Mouse (Mus musculus) embryonic fibroblast, embryonic 13.5 days (primary cell): ENCODE results near the gene Mcrip2. TPM values are rescaled to one million over a fixed set of nuclear protein-coding genes. Genes with fewer than 3 reads are reported as not detected.

ENCODE experiments used
- H3K27ac ChIP-seq: 2 replicates; pipeline ENCODE4 v1.5.1; 2012; ENCODE audit warnings: low read length, control low read depth, inconsistent platforms; ENCODE audit not compliant: insufficient read depth
- H3K4me1 ChIP-seq: 2 replicates; pipeline ENCODE4 v1.6.1; 2011; ENCODE audit warnings: low read length; ENCODE audit not compliant: control insufficient read depth, insufficient read depth
- H3K4me3 ChIP-seq: 2 replicates; pipeline ENCODE4 v1.5.1; 2011; ENCODE audit warnings: mild to moderate bottlenecking, control low read depth, low read length; ENCODE audit not compliant: insufficient read depth
- CTCF ChIP-seq: IDR thresholded peaks from 2 replicates; pipeline ENCODE4 v1.5.1; 2011; ENCODE audit warnings: mild to moderate bottlenecking, control low read depth, low read length, moderate library complexity, borderline replicate concordance; ENCODE audit not compliant: insufficient read depth
- POLR2A ChIP-seq: IDR thresholded peaks from 2 replicates; pipeline ENCODE4 v1.6.1; 2011; ENCODE audit warnings: low read depth, mild to moderate bottlenecking, control low read depth, low read length, moderate library complexity
- polyA plus RNA-seq: library from polyadenylated mRNA; stranded (reverse); fragments of >200 nt; gene quantifications from 2 replicates; pipeline ENCODE4 v1.2.4, GENCODE M21; 2011; ENCODE audit warnings: low read depth; ENCODE audit not compliant: missing spikeins, insufficient read length

Mcrip2 gene
- polyA plus RNA-seq, 1 experiment = 7.1 TPM

- TF ChIP-seq CTCF = no peak
- TF ChIP-seq POLR2A = no peak; the same call in 1 of the 2 replicates
- Histone ChIP-seq H3K4me1 (peaks cover 12% of the 10 kb centered on the region), H3K4me3 (0 out of 2 replicates have a peak overlapping the region, but pooled peaks have one; percentile 3), H3K27ac (no peak overlapping the region)
Observed at GRCm38 (mm10) chr17:25836397-25837075, 32.0 kb downstream of the Mcrip2 start.

GRCm38 (mm10) chr17:25835816-25836215, 32.7 kb downstream of the Mcrip2 start:
- TF ChIP-seq CTCF (no peak), POLR2A (no peak)
- no peak overlapping the region for H3K27ac ChIP-seq
- H3K4me3 ChIP-seq = no peak overlapping the region
- H3K4me1 ChIP-seq = peaks cover 14% of the 10 kb centered on the region

DNA sequence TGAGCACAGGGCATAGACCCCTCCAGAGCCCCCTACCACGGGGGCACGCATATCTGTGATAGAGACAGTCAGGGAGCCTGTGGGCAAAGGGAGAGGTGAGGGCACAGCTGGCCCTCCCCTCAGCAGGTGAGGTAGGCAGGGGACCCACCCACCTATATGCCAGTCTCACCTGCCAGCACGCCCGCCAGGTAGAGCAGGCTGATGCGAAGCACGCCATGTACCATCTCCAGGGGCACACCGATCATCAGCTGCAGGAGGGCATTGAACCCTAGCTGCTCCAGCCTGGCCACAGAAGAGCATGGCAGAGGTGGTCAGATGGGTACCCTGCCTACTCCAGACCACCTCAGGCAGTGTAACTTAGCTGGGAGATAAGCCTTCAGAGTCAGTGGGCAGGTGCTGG, 33.3 kb downstream of the Mcrip2 start:
- no peak for TF ChIP-seq CTCF
- TF ChIP-seq POLR2A = peak; percentile 8
- no peak overlapping the region for H3K4me3 ChIP-seq
- peaks cover 14% of the 10 kb centered on the region for H3K4me1 ChIP-seq
- H3K27ac ChIP-seq = no peak overlapping the region

- Histone ChIP-seq H3K4me1 (peaks cover 14% of the 10 kb centered on the region), H3K27ac (no peak overlapping the region), H3K4me3 (peak overlapping the region; percentile 69; the same call in 1 of the 2 replicates)
- TF ChIP-seq CTCF = no peak
- TF ChIP-seq POLR2A = 0 out of 2 replicates have a peak, but pooled peaks have one; percentile 8
Observed at GRCm38 (mm10) chr17:25834595-25835222, 33.9 kb downstream of the Mcrip2 start.

DNA sequence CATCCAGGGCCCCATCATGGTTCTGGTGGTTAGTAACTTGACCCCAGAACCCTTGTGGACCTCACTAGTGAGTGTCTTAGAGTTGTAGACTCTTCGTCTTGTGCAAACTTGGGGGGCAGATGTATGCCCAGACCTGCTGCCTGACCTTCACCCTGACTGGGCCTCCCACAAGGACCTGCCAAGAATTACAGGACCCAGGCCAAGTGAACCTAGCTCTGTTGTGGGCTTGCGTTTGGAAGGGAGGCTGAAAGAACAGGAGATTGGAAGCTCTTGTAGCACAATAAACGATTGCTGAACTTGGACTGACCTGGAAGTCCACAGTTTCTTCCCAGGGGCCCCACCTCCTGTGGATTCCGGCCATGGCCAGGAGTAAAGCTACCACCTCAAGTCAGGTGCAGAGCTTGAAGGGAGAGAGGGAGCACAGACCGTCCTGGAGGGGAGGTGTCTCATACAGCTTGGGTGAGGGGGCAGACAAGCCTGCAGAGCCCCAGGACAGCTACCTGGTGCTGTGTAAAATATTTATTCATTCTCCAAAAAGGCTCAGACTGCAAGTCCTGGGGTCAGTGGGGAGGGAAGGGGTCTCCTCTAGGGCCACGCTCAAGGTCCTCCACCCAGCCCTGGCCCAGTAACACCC, 34.5 kb downstream of the Mcrip2 start:
- H3K27ac ChIP-seq = peak overlapping the region; percentile 94; the same call in 1 of the 2 replicates
- peaks cover 14% of the 10 kb centered on the region for H3K4me1 ChIP-seq
- TF ChIP-seq CTCF (no peak), POLR2A (no peak)

DNA sequence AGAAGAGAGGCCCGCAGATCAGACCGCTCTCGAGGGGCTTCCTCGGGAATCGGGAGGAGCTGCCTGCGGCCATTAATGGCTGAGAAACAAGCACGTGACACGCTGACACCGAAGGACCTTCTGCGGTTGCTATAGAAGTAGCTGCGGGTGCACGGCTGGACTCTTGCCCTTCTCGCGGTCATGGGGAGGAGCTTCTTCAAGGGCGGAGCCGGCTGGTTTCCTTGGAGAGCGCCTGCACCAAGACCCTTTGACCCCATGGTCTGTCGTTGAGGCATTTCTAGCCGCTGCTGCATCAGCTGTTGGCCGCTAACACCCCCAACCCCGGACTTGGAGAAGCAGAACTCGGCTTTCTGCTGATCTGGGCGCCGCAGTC, 35.3 kb downstream of the Mcrip2 start, which contains the start of gene Stub1:
Stub1 (minus strand) TSS at position 114 of the 373 bp plus-strand sequence.
- Histone ChIP-seq H3K27ac (peak within 1 kb of the TSS; percentile 94), H3K4me3 (peak within 1 kb of the TSS; percentile 86), H3K4me1 (peaks cover 14% of the 10 kb centered on the region)
- TF ChIP-seq POLR2A (peak; percentile 23; the same call in 1 of the 2 replicates), CTCF (no peak)

More for the DNA sequence above, 34.5 kb downstream of the Mcrip2 start:
- peak overlapping the region; percentile 69 for H3K4me3 ChIP-seq

- Histone ChIP-seq H3K4me1 (peaks cover 14% of the 10 kb centered on the region), H3K27ac (peak overlapping the region; percentile 94), H3K4me3 (peak overlapping the region; percentile 86)
- no peak for TF ChIP-seq CTCF
- peak; percentile 83 for TF ChIP-seq POLR2A
Observed at GRCm38 (mm10) chr17:25832436-25833290, 35.9 kb downstream of the Mcrip2 start.

DNA sequence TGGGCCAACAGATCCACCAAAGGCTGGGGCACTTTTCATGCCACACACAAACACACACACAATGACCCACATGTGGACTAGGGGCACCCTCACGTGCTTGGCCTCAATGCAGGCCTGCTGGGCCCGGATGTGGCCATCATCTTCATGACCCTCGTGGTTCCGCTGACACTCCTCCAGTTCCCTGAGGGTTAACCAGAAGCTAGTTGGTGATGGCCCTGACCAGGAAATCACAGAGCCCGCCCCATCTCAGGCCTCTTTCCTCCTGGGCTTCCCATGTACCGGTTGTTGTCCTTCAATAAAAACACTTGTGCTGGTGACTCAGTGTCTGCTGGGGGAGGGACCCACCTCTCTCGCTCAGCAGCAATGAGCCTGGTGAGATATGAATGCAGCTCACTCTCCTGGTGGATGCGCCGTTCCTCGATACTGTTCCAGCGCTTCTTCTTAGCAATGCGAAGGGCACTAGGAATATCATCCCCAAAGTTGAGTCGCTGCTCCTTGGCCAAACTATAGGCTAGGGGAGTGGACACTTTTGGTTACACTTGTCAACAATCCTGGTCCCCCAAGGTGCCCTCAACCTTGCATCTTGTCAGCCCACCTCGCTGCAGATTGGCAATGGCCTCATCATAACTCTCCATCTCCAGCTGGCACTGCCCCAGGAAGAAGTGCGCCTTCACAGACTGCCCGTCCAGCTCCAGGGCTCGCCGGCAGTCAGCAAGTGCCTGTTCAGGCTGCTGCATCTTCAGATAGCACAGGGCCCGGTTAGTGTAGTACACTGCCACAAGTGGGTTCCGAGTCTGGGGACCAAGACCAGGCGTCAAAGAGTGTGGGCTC, 36.9 kb downstream of the Mcrip2 start:
- H3K4me1 ChIP-seq = peaks cover 12% of the 10 kb centered on the region
- TF ChIP-seq CTCF (no peak), POLR2A (peak; percentile 22)
- peak overlapping the region; percentile 86 for H3K4me3 ChIP-seq
- H3K27ac ChIP-seq = peak overlapping the region; percentile 77

DNA sequence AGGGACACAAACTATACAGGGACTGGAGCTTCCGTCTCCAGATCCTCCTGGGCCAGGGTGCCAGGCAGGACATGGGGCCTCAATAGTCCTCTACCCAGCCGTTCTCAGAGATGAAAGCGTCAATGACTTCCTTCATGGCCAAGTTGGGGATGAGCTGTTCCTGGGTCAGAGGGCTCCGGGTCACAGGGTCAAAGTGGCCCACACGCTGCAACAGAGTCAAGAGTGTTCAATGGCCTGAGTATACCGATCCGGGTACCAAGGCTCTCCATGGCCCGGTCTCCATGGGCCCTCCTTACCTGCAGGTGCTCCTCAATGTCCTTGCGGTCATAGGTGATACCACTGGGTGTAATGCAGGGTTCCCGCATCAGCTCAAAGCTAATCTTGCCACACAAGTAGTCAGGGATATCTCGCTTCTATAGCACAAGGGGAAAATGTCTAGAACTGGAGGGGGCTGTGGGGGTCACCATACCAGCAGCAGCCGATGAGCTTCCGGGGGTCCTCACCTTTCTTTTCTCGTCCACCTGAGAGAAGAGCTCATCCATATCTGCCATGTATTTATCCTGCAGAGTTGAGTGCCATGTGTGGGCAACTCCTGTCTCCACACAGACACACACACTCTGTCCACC, 37.6 kb downstream of the Mcrip2 start:
- Histone ChIP-seq H3K4me3 (peak overlapping the region; percentile 86), H3K27ac (no peak overlapping the region), H3K4me1 (peaks cover 7% of the 10 kb centered on the region)
- TF ChIP-seq POLR2A = peak; percentile 23; the same call in 1 of the 2 replicates
- no peak for TF ChIP-seq CTCF
